16 mouse cellular contexts compared by ENCODE assay signal in the genomic region with DNA sequence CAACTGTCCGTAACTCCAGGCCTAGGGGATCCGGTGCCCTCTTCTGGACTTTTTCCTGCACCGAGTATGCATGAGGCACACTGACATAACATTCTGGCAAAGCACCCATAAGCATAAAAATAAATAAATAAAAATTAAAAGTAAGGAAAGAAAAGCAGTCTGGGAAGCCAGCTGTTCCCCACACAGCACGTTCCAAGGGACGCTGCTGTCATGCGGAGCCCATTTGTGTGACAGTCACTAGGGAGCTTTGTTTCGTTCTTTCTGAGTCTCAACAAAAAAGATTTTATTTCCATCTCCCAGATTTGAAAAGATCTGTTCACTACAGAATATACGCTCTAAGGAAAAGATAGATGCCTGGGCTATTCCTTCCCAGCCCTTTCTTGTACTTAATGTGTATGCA.
"Had no signal": no experiment of that assay in that cellular context is flagged by ENCODE, and none has a peak within 500 bp of the region (broad histone marks: within the 10 kb centered on the region; RNA-seq: fewer than 3 reads in every experiment).

No protein-coding gene starts in this region.

- H3K36me3 ChIP-seq: kidney, embryonic 15.5 days; liver, embryonic 13.5 days; midbrain, embryonic 15.5 days had no signal

- H3K9me3 ChIP-seq: kidney, embryonic 15.5 days; liver, embryonic 13.5 days; midbrain, embryonic 15.5 days had no signal

- H3K4me1 ChIP-seq: liver, embryonic 13.5 days; midbrain, embryonic 15.5 days had no signal

- H3K4me2 ChIP-seq: kidney, embryonic 15.5 days; liver, embryonic 13.5 days; midbrain, embryonic 11.5 days; midbrain, embryonic 15.5 days had no signal

- DNase-seq: kidney, adult 8-10 months; kidney, postnatal 14 days; kidney, postnatal 4 days; layer of hippocampus, adult 9-11 months; layer of hippocampus, postnatal 36 days; liver, embryonic 13.5 days; lung, adult 2 months; lung, postnatal 14 days; lung, postnatal 4 days; thymus, adult 18-20 months; thymus, postnatal 36 days had no signal

- H3K27ac ChIP-seq: kidney, embryonic 15.5 days; left cerebral cortex, adult 2 months; liver, embryonic 13.5 days; midbrain, embryonic 15.5 days had no signal

- H3K9ac ChIP-seq: kidney, embryonic 15.5 days; liver, embryonic 13.5 days; midbrain, embryonic 15.5 days had no signal

- ATAC-seq: midbrain, embryonic 15.5 days had no signal

- H3K4me3 ChIP-seq: kidney, embryonic 15.5 days; left cerebral cortex, adult 2 months; liver, embryonic 13.5 days; midbrain, embryonic 15.5 days; myocyte had no signal

- H3K27me3 ChIP-seq: kidney, embryonic 15.5 days; liver, embryonic 13.5 days; midbrain, embryonic 15.5 days had no signal
